Mouse (Mus musculus) cortical plate, adult 2 months (tissue): ENCODE measurements around the gene Gfpt2. TPM values are rescaled to one million over a fixed set of nuclear protein-coding genes. Genes with fewer than 3 reads are reported as not detected.

Experiments used
- H3K27ac ChIP-seq: fragments of 200-500 bp; 2 replicates; pipeline ENCODE4 v1.5.1; 2012; ENCODE audit warnings: low read length, control low read depth, inconsistent platforms; ENCODE audit not compliant: insufficient read depth
- H3K4me1 ChIP-seq: fragments of 200-500 bp; 2 replicates; pipeline ENCODE4 v1.6.1; 2011; ENCODE audit warnings: low read length; ENCODE audit not compliant: control insufficient read depth, insufficient read depth
- H3K4me3 ChIP-seq: fragments of 200-500 bp; 2 replicates; pipeline ENCODE4 v1.5.1; 2011; ENCODE audit warnings: mild to moderate bottlenecking, low read length, control low read depth; ENCODE audit not compliant: insufficient read depth
- CTCF ChIP-seq: fragments of 200-500 bp; IDR thresholded peaks from 2 replicates; pipeline ENCODE4 v1.5.1; 2011; ENCODE audit warnings: mild to moderate bottlenecking, control low read depth, low read length; ENCODE audit not compliant: insufficient read depth; ENCODE audit errors: extremely low read depth
- POLR2A ChIP-seq: fragments of 200-500 bp; IDR thresholded peaks from 2 replicates; pipeline ENCODE4 v1.6.1; 2011; ENCODE audit warnings: mild to moderate bottlenecking, low read length, control low read depth; ENCODE audit not compliant: insufficient read depth; ENCODE audit errors: extremely low read depth
- polyA plus RNA-seq: library from polyadenylated mRNA; depleted of rRNA; stranded (reverse); fragments of >200 nt; gene quantifications from 2 replicates; pipeline ENCODE4 v1.2.3, GENCODE M21; 2012

The Gfpt2 gene
- polyA plus RNA-seq, 1 experiment, result 11.4 TPM

GRCm38 (mm10) chr11:49835257-49835956, 41.4 kb downstream of the Gfpt2 start:
- no peak overlapping the region for H3K27ac ChIP-seq
- TF ChIP-seq POLR2A, result no peak
- no peak for TF ChIP-seq CTCF
- H3K4me3 ChIP-seq, result no peak overlapping the region
- H3K4me1 ChIP-seq, result no peaks in the 10 kb centered on the region

DNA sequence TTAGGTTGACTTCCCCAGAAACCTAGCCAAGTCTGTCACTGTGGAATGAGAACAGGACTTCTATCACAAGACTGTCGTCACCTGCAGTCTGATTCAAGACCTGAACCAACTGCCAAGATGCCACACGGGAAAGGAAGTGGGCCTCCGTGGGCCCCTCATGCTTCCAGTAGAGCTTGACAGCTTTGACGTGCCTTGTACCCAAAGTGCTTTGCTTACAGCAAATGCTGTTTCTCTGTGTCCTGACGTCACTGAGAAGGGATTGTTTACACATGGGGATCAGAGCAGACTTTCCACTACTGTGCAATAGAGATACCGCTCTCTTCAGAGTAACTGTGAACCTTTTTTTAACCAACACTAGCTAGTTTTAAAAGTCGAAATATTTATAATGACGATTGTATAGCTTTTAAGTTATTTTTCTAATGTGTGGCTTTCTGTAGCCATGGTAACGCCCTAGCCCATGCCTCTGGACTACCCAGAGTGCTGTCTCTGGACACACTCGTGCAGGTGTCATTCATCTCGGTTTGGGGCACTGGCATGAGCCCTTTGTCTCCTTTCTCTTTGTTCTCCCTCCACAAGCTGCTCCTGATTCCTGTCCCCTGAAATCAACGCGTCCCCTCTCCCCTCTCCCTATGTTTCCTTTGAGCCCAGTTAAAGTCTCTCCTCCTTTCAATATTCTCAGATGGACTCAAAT, 43.9 kb downstream of the Gfpt2 start:
- H3K4me3 ChIP-seq, result no peak overlapping the region
- no peak overlapping the region for H3K27ac ChIP-seq
- H3K4me1 ChIP-seq, result no peaks in the 10 kb centered on the region
- no peak for TF ChIP-seq POLR2A

GRCm38 (mm10) chr11:49840666-49841065, 46.7 kb downstream of the Gfpt2 start:
- Histone ChIP-seq H3K27ac (no peak overlapping the region), H3K4me3 (no peak overlapping the region), H3K4me1 (no peaks in the 10 kb centered on the region)
- no peak for TF ChIP-seq POLR2A

DNA sequence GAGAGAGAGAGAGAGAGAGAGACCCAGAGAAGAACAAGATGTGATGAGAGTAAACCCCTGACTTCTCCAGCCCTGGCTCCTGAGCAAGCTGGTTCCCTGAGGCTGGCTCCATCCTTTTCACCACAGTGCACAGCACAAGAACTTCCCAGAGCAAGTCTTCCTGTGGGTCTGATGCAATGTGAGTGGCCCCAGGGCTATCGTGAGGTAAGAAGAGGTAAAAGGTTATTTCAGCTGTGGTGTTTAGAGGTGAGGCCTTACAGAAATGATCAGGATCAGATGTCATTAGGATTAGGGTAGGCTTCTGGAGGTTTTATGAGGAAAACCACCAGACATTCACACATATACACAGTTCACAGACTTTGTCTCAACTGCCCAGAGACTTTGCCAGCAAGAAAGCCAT, 47.9 kb downstream of the Gfpt2 start:
- no peak for TF ChIP-seq CTCF
- no peak for TF ChIP-seq POLR2A
- H3K4me3 ChIP-seq, result no peak overlapping the region

DNA sequence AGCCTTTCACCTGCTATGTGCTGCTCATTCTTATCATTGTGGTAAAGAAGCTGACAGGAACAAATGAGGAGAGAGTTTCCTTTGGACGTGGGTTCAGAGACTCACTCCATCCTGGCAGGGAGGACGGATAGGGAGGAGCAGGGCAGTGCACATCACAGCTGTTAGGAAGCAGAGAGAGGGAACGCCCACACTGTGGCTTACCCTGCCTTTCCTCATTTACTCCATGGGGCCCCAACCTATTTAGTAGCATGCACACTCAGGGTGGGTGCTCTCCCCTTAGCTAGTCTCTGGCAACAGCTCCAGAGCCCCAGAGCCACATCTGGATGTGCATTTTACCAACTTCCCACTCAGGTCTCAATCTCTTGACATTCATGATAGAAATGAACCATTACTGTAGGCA, 48.7 kb downstream of the Gfpt2 start:
- Histone ChIP-seq H3K27ac (no peak overlapping the region), H3K4me3 (no peak overlapping the region), H3K4me1 (no peaks in the 10 kb centered on the region)
- no peak for TF ChIP-seq CTCF
- no peak for TF ChIP-seq POLR2A

More for the DNA sequence above, 47.9 kb downstream of the Gfpt2 start:
- H3K27ac ChIP-seq, result no peak overlapping the region
- H3K4me1 ChIP-seq, result no peaks in the 10 kb centered on the region

GRCm38 (mm10) chr11:49844311-49844710, 50.3 kb downstream of the Gfpt2 start:
- Histone ChIP-seq H3K4me1 (peaks cover 5% of the 10 kb centered on the region), H3K27ac (no peak overlapping the region), H3K4me3 (no peak overlapping the region)
- TF ChIP-seq POLR2A, result no peak

- TF ChIP-seq POLR2A (no peak), CTCF (peak; percentile 58)
- Histone ChIP-seq H3K27ac (no peak overlapping the region), H3K4me3 (no peak overlapping the region), H3K4me1 (peaks cover 7% of the 10 kb centered on the region)
Measured at GRCm38 (mm10) chr11:49844969-49845368, 51.0 kb downstream of the Gfpt2 start.

GRCm38 (mm10) chr11:49845958-49846357, 52.0 kb downstream of the Gfpt2 start:
- H3K4me3 ChIP-seq, result peak overlapping the region; percentile 77
- TF ChIP-seq CTCF, result no peak
- no peak for TF ChIP-seq POLR2A
- H3K4me1 ChIP-seq, result peaks cover 9% of the 10 kb centered on the region
- no peak overlapping the region for H3K27ac ChIP-seq

DNA sequence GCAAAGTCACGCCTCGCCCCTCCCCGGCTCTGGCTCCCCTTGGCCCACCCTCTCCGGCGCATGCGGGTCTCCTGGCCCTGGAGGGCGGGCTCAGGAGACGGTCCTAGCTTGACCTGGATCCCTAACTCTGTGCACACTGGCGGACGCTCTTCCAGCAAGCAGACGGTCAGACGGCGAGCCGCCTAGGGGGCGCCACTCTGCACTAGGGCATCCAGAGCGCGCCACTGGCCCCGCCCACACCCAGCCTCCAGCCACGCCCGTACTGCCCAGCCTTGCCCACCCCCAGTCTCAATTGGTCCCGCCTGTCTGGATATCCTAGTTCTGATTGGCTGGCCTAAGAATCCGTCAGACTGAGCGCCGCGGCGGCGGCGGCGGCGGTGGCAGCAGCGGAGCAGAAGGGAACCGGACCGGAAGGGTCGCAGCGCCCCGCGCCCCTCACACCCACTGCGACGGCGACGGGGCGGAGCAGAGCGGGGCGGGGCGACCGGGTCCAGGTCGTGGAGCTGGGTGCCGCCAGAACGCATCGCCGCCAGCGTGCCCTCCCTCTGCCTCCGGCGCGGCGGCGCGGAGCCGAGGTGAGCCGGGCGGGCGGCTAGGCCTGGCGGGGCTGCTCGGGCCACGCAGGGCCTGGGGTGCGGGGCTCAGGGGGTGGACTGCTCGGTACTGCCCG, 52.6 kb downstream of the Gfpt2 start, which contains the start of gene Mapk9:
Gene Mapk9, plus strand, starts transcription at position 351 of the 670 bp plus-strand sequence.
- TF ChIP-seq POLR2A (peak; percentile 55; the same call in 1 of the 2 replicates), CTCF (peak; percentile 48)
- Histone ChIP-seq H3K27ac (peak within 1 kb of the TSS; percentile 47; the same call in 1 of the 2 replicates), H3K4me1 (peaks cover 9% of the 10 kb centered on the region), H3K4me3 (peak within 1 kb of the TSS; percentile 77)
